Mouse (Mus musculus) frontal cortex, postnatal 36 days (tissue): Measurements from ENCODE around the gene Hoxa6.

Experiments used
- DNase-seq, 2 experiments: peaks; one replicate each; pipeline ENCODE4 v3.0.0; 2022; ENCODE audit warnings: low spot score in 2 of 2

The Hoxa6 gene

DNA sequence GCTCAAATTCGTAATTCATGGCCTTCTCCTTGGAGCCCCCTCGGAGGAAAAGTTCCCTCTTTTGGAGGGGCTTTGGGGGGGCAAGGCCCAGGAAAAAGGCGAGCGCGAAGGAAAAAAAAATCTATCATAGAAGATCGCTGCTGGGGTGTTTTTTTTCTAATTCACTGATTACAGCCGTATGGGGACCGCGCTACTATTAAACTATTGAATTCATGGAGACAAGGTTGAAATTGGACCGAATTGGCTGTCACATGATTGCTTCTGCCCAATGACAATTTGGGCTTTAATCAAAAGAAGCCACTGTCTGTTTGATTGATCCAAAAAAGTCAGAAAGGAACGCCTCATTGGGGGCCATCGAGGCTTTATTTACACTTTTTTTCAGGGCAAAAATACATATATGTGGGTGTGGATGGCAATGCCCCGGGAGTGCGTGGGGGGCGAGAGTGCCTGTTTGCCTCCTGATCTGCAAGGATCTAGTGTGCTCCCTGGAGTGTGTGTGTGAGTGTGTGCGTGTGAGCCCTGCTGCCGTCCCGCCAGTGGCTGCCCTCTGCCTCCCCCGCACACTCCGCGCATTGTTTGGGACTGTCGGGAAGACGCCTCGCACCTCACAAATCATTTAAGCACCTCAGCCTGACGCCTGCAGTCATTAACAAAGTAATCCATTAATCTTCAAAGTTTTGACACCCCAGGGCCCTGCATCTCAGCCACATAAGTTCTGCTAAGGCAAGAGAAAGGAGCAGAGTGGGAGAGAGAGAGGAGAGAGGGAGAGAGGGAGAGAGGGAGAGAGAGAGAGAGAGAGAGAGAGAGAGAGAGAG lies 43.7 kb downstream of the Hoxa6 start, which contains the start of gene Hoxa2:
Gene Hoxa2 (minus strand): TSS at position 206 of the 815 bp plus-strand sequence.
- DNase-seq: no peak

DNA sequence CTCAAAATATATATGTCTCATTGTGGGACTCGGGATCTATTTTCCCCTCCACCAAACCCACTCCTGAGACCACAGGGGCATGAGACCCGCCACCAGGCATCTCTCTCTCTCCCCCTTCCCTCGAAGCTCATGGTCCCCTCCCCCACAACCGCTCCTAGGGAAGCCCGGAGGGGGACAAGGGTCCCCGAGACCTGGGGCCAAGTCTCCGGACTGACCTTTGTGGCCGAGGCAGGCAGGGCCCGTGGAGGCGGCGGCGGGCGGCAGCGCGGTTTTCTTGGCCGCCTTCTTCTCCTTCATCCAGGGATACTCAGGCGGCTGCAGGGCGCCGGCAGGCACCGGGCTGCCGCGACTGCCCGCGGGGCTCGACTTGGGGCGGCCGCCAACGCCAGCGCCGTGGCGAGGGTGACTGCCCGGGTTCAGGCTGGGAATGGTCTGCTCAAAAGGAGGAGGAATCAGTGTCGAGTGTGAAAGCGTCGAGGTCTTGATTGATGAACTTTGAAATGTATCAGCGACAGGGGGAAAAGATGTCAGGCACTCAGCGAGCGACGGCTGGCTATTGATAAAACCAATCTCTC lies 44.4 kb downstream of the Hoxa6 start:
- DNase-seq: no peak

DNA sequence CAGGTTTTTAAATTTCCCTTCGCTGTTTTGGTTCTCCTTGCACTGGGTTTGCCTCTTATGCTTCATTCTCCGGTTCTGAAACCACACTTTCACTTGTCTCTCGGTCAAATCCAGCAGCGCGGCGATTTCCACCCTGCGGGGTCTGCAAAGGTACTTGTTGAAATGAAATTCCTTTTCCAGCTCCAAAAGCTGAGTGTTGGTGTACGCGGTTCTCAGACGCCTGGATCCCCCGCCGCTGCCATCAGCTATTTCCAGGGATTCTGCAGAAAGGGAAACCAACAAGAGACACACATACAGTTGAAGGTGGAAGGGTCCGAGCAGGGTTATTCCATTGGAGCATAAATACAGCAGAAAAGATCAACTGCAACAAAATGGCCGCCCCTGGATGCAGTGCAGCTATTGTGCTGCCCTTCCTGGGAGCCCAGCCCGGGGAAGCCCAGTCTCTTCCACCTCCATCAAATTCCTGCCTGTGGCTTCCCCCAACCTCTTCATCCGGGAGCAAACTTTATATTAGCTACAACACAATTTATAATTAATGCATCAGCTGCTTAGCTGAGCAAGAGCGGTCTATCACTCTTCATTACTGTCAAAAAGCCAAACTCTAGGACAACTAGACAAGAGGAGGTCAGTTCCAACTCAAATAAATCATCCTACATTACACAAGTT lies 45.0 kb downstream of the Hoxa6 start:
- DNase-seq: no peak

DNA sequence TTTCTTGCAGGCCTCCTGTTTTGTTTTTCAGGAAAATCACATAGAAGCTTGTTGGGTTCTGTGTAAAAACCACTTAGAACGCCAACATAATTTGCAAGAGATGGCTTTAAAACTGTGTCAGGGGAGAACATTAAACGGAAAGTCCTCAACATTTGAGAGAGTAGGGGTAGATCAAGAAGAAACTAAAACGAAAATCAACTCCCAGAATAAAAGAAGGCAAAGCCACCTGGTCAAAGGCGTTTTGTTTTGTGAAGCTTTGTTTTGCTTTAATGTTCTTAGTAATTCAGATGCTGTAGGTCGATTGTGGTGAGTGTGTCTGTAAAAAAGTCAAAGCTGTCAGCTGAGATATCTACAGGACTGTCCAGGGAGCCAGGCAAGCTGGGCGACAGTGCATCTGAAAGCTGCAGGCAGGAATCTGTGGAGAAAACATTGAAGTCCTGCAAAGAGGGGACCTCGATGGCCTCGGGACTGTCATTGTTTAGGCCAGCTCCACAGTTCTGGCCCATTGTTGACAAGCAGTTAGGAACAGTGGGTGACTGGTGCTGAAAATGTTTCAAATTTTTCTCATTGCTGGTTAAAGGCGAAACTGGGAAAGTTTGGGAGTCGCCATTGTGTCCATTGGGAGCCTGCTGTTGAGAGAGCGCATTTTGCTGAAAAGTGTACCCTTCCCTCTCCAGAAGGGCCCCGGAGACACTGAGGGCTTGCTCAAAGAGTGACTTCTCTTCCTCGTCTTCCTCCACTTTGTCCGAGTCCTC lies 45.7 kb downstream of the Hoxa6 start:
- no peak for DNase-seq

DNA sequence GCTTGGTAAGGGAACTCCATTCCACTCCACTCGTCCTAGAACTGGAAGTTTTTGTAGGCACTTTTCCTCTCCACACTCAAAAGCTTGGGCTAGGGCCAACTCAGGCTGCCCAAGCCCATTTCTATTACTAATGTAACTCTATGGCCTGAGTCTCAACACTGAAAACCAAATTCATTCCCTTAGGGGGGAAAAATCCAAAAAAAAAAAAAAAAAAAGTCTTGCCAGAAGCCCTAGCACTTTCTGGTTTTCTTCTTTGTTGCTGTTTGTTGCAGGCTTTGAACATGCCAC lies 46.5 kb downstream of the Hoxa6 start:
- DNase-seq: no peak

DNA sequence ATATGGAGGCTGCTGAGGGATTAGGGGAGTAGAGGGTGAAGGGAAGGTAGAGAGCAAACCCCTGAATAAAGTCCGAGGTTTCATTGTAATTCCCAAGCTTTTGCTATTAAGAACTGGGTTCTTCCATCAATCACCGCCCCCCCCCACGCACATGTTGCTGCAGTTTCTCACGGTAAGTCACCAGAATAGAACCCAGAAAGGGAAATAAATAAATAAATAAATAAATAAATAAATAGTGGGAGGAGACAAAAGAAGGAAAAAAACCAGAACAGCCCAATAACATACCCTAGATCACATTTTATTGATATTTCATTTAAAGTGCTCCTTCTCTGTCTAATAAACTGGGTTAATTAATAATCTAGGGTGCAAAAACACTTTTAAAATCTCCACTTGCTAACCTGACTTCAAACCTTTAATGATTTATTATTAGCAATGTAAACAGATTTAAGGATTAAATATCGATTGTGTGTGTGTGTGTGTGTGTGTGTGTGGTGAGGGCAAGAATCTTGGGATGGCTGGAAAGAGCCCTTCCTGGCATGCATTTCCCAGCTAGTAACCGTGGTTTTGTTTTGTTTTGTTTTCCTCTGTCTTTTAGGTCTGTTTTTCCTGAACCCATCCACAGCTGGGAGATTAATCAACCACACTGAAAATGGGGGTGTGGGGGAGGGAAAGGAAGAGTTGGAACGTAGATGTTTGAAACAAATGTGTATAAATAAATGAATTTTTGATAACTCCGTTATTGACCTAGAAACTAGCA lies 47.0 kb downstream of the Hoxa6 start:
- no peak for DNase-seq

DNA sequence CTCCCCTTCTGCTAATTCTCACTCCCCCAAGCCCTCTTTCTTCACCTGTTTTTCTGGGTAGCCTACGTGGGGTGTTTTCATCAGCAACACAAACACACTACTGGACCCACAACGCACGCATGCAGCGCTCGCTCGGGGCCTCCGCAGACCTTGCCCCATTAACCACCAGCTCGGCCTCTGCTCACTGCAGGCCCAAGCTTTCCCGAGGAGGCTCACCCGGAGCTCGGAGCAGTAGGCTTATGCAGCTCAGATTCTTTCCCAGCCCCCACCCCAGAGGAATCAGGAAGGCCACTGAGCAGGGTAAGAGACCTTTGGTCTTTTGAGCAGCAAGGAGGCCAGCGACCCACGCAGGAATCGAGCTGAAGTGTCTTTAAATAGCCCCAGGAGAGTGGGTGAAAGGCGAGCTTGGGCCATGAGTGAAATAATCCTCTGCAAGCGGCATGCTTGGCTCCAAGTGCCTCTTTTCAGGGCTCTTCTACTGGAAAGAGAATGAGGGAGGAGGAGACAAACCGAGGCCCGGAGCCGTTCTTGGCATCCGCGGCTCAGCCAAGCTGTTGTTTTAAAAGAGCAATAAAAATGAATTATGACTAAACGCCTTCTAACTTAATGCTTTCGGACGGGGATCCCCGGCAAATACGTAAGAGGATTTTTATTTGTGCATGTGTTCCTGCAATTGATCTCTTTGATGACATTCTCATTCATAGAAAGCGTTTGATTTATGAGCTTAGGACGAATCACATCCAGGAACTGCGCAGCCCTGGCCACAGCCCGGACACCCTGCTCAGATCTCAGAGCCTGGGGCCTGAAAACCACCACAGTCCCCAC lies 47.8 kb downstream of the Hoxa6 start:
- DNase-seq: no peak

DNA sequence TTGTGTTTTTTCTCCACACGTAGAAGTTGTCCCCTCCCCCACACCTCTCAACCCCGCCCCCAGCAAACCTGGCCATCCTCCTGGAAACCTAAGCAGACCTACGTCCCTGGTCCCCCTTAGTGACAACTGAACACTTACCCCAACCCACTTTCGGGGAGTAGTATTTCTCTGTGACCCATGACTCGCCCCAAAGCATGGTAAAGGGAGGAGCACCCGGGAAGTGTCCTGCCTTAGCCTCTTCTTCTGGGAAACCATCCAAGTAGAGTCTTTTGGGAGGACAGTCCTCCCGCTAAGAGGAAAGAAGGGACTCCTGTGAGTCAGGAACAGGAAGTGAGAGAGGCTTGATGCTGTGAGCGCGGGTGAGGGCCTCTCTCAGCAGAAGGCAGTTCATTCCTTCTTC lies 48.5 kb downstream of the Hoxa6 start:
- DNase-seq: no peak

DNA sequence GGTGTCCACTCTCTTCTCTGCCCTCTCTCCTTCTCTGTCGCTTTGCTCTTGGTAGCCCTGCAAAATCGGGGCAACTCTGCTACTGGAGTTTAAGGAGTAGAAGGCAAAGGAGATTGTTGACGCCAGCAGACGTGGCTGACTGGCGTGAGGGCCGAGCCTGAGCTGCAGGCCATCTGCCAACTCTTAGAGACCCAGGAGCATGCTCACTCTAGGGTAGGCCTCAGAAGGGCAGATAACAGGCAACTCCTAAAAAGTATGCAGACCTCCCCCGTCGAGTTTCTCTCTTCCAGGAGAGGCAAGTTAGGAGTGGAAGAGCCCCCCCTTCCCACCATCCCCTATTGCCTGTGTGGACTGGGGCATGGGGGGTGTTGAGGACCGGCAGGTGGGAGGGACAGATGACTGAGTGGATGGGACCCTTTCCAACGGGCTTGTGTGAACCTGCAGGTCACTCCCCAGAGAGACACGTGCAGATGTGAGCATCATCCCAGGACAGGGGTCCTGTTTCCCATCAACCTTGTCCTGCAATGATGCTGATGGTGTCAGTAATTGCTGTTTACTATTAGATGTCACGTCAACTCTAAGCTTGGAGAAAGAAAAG lies 49.3 kb downstream of the Hoxa6 start:
- no peak for DNase-seq

DNA sequence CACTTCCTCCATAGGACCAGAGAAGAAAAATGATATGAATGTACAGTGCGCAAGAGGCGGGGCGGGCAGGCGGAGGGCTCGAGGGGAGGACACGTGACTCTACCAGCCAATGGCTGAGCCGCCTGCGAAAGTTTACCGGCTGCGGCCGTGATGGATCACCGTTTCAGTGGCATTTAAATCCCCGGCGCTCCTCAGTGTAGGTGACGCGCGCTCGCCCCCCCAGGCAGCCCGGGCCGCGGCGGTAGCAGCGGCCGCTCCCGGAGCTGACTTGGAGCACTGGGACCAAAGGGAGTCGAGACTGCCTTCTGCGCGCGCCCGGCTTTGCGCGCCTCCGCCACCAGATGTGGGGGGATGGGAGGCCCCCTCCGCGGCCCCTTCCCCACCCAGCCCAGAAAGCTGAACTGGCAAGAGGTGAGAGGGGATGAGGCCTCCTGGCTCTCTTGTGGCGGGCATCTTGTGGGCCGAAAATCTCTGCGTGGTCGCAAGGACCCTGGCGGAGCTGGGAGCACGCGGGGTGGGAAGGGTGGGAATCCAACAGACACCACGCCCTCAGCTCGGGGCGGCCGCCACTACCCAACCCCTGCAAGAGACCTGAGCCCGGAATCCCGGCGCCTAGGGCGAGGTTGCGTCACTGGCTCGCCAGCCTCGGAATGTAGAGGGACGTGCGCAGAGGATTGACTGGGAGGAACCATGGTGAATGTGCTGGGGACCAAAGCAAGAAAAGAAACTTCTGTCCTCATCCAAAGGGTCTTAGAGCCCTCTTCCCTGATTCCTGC lies 50.1 kb downstream of the Hoxa6 start, which contains the start of gene Hoxa1:
Gene Hoxa1 (minus strand): TSS at position 42 of the 776 bp plus-strand sequence.
- DNase-seq: no peak

DNA sequence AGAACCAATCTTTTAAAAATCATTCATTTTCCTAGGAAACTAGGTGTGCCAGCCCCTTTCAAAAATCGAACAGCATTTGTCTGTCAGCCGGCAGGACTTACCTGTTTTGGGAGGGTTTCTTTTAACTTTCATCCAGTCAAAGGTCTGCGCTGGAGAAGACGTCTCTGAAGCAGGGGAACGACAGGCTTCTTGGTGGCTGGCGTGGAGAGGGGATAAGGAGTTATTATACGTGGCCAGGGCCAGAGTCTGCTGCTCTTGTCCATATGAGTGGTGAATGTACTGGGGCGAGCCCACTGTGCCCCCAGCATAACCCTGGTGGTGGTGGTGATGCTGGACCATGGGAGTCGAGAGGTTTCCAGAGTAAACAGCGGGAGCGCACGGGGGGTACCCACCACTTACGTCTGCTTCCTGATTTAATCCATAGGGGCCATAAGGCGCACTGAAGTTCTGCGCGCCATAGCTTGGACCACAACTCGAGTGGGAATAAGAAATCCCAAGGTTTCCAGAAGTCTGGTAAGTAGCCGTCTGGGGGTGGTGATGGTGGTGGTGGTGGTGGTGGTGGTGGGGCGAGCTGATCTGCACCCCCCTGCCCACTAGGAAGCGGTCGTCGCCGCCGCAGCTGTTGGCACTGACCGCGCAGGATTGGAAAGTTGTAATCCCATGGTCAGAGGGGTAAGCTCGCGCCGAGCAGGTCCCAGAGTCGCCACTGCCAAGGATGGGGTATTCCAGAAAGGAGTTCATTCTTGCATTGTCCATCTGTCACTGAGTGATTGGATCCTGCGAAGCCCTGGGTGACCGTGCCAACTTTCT lies 50.9 kb downstream of the Hoxa6 start:
- DNase-seq: no peak

DNA sequence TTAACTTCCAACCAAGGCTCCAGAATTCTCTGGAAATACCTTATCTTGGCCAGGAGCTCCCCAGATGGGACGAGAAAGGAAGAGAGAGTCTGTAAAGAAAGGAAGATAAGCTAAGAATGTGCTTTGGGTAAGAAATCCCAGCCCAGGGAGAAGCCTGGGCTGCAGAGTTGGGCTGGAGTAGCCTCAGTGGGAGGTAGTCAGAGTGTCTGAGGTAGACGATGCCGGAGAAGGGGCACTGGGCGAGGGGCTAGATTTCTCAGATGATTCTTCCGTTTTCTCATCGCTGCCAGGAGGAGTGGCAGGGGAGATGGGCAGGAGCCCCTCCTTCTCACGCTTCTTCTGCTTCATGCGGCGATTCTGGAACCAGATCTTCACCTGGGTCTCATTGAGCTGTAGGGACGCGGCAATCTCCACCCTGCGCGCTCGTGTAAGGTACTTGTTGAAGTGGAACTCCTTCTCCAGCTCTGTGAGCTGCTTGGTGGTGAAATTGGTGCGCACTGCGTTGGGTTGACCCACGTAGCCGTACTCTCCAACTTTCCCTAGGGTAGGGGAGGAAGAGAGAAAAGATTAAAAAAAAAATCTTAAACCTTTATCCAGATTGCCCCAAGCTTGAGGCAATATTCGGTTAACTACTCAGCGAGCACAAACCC lies 51.8 kb downstream of the Hoxa6 start:
- no peak for DNase-seq
